Mouse (Mus musculus): ENCODE results near the gene Slc25a12.
A peak's percentile ranks its signal among the peaks of the same experiment; 100 is the strongest.

Slc25a12 gene

DNA sequence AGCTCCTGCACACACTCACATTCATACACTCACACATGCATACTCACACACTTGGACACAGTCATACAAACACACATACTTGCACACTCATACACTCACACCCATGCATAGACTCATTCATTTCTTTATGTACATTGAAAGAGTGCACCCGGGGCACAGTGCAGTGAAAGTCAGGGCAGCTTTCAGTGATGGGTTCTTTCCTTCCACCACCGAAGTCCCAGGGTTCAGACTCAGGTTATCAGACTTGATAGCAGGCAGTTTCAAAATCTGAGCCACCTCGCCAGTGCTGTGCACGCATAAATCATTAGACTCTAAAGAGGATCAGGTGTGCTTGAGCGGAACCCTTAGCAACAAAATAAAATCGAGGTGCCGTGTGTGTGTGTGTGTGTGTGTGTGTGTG lies 17.4 kb downstream of the Slc25a12 start:
- no peak for DNase-seq (ENCODE audit: low spot score in 2 of 2)

DNA sequence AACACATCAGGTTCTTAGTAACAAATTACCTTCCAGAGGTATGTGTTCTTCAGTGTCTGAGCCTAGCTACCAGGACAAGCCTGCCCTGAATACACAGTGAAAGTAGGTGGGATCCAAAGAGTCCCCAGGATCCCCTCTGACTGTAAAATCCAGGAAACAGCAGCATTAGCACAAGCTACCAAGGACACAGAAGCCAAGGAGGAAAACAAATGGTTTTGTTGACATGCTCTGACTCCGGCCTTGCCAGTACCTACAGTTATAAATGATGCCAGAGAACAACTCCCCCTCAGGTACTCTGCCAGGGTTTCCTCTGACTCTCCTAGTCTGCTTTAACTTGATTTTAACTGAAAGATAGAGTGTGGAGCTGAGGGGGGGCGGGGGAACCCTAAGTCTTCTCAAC lies 18.0 kb downstream of the Slc25a12 start:
- DNase-seq (ENCODE audit: low spot score in 2 of 2), result no peak

DNA sequence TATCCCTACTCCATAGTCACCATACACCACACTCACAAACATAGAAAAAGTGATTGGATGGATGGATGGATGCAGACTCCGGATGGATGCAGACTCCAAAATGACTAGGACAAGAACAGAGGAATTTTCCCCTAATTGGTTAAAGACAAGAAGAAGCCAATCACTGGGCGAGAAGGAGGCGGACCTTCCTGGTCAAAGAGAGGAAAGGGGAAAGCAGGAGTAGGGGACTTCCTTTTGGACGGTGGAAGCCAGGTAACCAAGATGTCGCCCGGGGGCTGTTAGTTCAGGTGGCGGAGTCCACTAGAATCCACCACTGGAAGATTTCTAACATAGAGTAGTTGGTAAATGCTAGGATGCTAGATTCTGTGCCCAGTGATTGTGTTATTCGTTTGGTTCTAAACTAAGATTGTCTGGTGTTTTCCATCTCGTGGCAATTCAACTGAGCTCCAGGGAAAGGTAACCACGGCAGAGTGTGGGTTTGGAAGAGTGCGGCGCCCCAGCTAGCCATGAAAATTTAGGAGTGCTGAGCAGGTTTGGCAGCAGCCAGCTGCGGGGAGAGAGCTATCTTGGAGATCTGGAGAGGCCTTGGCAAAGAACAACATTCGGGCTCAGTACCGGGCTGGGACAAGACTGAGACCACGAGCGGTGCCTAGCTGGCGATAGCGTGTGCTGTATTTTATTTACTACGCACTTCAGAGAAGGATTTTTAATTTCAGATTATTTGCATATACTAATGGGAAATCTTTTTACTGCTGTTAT lies 19.6 kb downstream of the Slc25a12 start:
- no peak for DNase-seq (ENCODE audit: low spot score in 2 of 2)

- DNase-seq (ENCODE audit: low spot score in 2 of 2), result no peak
Measured at GRCm38 (mm10) chr2:71347160-71347559, 20.4 kb downstream of the Slc25a12 start.

GRCm38 (mm10) chr2:71343884-71344640 lies 23.5 kb downstream of the Slc25a12 start:
- peak in 1 of 2 experiments; percentile 9 for DNase-seq (ENCODE audit: low spot score in 2 of 2)

- DNase-seq (ENCODE audit: low spot score in 2 of 2), result no peak
Measured at GRCm38 (mm10) chr2:71340126-71340525, 27.4 kb downstream of the Slc25a12 start.

- DNase-seq (ENCODE audit: low spot score in 2 of 2), result peak in 1 of 2 experiments; percentile 9
Measured at GRCm38 (mm10) chr2:71338145-71338796, 29.3 kb downstream of the Slc25a12 start.

- DNase-seq (ENCODE audit: low spot score in 2 of 2), result no peak
Measured at GRCm38 (mm10) chr2:71336631-71337030, 30.9 kb downstream of the Slc25a12 start.

GRCm38 (mm10) chr2:71336209-71336608 lies 31.3 kb downstream of the Slc25a12 start:
- no peak for DNase-seq (ENCODE audit: low spot score in 2 of 2)

DNA sequence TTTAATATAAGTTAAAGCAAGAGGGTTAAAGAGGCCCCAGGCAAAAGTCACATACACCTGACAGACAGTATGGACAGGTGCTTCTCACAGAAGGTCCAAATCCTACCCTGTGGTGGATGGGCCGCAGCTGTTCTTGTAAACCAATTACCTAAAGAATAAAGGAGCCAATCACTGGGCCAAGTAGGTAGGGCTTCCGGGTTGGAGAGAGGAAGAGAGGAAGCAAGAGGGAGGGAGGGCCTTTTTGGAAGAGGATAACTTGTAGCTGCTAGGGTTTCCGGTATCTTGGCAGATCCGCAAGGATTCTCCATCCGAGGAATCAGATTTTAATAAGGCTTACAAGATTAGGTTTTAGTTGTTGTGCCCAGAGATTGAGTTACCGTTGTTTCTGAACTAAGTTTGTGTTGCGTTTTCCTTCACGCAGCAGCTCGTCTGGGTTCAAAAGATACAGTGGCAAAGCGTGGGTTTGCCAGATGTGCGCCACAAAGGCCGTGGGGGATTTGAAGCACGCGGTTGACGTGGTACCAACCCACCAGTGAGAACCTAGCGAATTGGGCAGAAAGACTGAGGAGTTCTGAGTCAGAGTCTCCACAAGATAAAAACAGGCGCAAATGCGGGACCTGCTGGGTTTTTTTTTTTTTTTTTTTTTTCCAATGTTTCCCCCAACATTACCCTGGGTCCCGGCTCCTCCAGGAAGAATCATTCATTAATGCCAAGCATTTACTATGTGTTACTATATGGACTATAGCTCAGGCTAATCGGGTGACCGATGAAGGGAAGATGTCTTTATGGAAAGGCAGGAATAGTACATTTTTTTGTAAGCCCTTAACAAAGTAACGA lies 33.3 kb downstream of the Slc25a12 start:
- DNase-seq (ENCODE audit: low spot score in 2 of 2), result no peak

DNA sequence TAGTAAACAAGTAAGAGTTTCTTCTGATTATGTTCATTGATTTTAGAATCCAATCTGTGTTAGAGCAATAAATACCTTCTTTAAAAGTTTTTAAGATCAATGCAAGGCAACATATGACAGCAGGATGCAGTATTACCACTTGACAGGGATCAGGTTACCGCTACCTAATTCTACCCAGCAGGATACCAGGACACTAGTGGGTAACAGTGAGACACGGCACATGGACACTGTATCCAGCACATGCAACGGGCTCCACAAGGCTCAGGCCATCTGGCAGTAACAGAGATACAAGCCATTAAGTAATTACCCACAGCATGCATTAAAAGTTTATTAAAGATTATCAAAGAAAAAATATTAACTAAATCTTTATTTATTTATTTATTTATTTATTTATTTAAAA lies 37.8 kb downstream of the Slc25a12 start:
- no peak for DNase-seq (ENCODE audit: low spot score in 2 of 2)

DNA sequence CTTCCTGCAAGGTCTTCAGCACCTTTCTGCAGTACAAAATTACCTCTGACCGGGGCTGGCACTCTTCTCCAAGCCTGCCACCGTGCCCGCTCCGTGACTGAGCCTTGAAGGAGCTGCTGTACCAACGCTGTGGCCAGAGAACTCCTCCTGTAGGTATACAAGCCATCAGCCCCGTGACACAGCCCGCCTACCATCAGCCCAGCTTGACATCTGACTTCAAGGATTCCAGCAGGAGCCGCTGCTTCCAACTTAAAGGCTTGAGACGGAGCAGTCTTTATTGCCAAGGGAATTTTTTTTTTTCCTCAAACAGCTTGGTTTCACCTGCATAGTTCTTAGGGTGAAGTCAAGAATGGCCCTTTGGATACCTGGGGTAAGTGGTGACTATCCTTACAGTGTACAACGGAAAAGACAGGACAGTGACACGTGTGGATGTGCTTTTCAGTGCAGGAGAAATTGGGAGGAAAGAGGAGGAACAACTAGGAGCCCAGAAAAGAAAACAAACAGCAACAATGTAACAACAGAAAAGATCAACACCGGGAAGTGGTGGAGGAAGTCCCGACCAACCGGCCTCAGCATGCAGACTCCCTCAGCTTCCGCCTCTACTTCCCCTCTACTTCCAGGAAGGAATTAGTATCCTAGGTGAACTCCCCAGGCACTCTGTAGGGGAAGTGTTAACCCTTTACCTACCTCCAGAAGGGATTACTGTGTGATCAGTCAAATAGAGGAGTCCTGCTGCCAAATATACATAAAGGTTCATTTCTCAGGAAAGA lies 39.0 kb downstream of the Slc25a12 start:
- DNase-seq (ENCODE audit: low spot score in 2 of 2), result no peak

DNA sequence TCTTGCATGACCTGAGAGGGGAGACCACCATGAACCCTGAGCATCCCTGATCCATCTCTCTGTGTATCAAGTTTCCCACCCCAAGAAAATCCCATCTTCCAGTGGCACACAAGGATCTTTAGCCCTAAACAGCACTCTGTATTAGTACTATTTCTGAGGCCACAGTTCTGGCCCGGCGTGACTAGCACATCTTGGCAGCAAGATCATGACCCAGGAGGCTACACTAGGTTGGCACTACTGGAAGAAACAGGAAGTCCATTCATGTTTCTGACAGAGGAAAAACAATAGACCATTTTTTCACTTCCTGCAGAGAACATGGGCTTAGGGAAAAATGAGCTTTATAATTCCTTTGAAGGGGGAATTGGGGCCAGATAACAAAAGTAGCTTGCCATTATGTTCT lies 39.8 kb downstream of the Slc25a12 start:
- no peak for DNase-seq (ENCODE audit: low spot score in 2 of 2)

GRCm38 (mm10) chr2:71326766-71327464 lies 40.6 kb downstream of the Slc25a12 start:
- no peak for DNase-seq (ENCODE audit: low spot score in 2 of 2)

GRCm38 (mm10) chr2:71323886-71324285 lies 43.7 kb downstream of the Slc25a12 start:
- DNase-seq (ENCODE audit: low spot score in 2 of 2), result no peak

DNA sequence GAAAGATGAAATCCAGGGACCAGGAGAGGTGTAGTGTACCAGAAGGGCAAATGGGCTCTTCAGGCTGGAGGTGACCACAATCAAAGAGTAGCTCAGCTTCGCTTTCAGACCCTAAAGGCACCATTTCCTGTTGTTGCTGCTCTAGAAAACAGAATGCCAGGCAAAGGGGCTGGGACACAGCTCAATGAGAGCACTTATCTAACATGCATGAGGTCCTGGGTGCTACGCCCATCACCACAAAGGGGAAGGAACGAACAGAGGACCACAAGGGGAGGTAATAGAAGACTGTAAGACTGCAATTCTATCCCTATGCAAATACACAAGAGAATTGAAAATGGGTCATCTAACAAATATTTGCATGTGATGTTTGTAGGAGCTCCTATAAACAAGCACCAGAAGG lies 46.1 kb downstream of the Slc25a12 start:
- DNase-seq (ENCODE audit: low spot score in 2 of 2), result no peak

DNA sequence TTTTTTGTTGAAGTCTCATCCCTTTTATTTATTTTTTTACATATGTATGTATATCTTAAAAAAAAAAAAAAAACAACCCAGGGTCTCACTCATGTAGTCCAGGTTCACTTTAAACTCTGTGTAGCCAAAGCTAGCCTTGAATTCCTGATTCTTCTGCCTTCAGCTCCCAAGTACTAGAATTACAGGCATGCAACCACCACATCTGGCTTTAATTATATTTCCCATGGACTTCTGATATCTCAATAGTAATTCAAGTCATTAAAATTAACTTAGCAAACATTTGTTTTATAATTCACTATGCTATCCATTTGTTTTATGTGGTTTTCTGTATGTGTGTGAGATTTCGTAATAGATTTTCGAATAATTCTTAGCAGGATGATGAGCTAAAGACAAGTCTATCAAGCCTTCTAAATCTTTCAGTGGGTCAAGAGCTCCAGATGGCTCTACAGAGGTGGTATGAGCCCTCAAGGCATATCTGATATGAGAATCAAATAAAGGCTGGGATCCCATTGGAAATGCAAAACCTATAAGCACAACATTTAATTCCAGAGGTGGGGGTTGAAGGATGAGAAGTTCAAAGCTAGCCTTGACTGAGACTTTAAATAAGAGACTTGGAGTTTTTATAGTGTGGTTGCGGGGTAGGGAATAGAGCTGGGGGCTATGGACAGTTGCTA lies 51.3 kb downstream of the Slc25a12 start:
- no peak for DNase-seq (ENCODE audit: low spot score in 2 of 2)

DNA sequence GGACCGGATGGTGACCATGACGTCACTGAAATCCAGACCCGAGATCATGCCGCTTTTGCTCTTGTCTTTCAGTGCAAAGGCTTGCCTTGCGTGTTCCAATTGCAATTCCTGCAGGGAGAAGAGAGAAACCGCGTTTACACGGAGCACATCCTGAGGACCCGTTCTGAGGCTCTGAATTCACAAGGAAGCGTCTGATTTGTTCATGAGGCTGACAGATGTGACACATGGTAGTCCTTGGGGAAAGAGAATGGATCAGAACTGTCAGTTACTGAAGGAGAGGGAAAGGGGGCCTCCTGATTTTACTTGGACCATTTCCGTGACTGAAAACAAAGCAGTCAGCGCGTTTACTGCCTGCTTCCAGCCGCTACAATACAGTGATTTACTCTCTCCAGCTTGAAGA lies 52.5 kb downstream of the Slc25a12 start:
- no peak for DNase-seq (ENCODE audit: low spot score in 2 of 2)

DNA sequence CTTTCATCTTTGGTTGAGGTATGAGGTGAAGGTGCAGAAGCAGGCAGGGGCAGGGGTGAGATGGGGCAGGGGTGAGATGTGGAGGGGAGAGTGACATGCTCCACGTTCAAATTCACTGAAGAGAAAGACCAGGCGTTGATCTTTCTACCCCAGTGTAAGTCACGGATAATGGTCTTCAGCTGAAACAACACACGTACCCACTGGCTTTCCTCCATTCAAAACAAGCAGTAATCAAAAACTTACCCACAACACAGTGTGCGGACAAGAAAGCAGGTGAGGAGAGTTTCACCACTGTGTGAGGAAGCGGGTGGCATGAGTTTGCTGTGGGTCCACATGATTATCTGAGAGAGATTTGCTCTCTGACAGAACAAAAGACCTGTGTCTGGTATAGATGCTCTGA lies 53.5 kb downstream of the Slc25a12 start:
- no peak for DNase-seq (ENCODE audit: low spot score in 2 of 2)

- no peak for DNase-seq (ENCODE audit: low spot score in 2 of 2)
Measured at GRCm38 (mm10) chr2:71312067-71312466, 55.5 kb downstream of the Slc25a12 start.
